Mouse (Mus musculus): ENCODE measurements around the gene Slc2a8. TPM values are rescaled to one million over a fixed set of nuclear protein-coding genes. Genes with fewer than 3 reads are reported as not detected.

The Slc2a8 gene
- polyA plus RNA-seq, 1 experiment: 55.0 TPM

DNA sequence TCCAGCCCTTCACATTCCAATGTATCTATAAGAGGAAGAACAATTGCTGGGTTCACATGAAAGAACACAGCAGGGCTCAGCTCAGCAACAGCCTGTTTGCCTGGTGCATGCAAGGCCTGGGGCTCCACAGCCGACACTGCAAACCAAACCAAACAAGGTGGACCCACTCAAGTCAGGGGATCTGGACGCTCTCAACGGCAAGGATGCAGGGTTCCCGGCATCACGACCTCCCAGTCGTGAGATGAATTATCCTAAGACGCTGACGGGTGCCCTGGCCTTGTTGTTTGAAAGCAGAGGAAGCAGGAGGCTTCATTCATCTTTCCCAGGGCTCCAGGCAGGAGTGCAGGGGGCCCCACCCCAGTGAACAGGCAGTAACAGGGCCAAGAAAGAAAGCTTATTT lies 4.0 kb upstream of the Slc2a8 start:
- Histone ChIP-seq H3K4me3 (replicated peaks; ENCODE audit: insufficient read depth, low read depth, low read length) (no peak overlapping the region), H3K27me3 (ENCODE audit: control insufficient read depth, insufficient read depth, low read length) (no peaks in the 10 kb centered on the region), H3K4me1 (ENCODE audit: control insufficient read depth, insufficient read depth, low read length) (peaks cover 6% of the 10 kb centered on the region), H3K27ac (ENCODE audit: insufficient read depth, low read length) (no peak overlapping the region)
- no peak for DNase-seq
- 67% methylated on average over 8 of the region's 8 CpGs for WGBS
- no peak for TF ChIP-seq POLR2A (IDR thresholded peaks at IDR 0.05; ENCODE audit: borderline replicate concordance, insufficient read depth, low read length)
- TF ChIP-seq CTCF (IDR thresholded peaks at IDR 0.05; ENCODE audit: borderline replicate concordance, insufficient read depth, low read depth, low read length): no peak

DNA sequence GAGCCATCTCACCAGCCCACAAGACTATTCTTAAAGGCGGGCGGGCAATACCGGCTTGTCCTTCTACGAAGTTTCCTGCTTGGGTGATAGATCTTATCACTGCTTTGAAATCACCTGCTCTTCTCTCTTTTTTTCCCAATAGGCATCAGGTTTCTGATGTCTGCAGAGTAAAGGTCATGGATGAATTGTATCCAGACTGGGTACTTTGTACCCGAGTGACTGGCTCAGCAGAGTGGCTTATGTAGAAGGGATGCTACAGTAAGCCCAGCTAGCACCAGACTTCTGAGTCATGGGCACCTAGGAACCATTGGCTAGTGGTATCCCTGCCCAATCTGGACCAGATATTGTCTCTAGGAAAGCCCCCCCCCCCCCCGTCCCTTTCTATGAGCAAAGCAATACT lies 1.7 kb upstream of the Slc2a8 start:
- whole genome bisulfite sequencing: 64% methylated on average over 6 of the region's 6 CpGs
- H3K27ac ChIP-seq (ENCODE audit: insufficient read depth, low read length): no peak overlapping the region
- H3K4me1 ChIP-seq (ENCODE audit: control insufficient read depth, insufficient read depth, low read length): peaks cover 13% of the 10 kb centered on the region
- no peaks in the 10 kb centered on the region for H3K27me3 ChIP-seq (ENCODE audit: control insufficient read depth, insufficient read depth, low read length)
- TF ChIP-seq POLR2A (IDR thresholded peaks at IDR 0.05; ENCODE audit: borderline replicate concordance, insufficient read depth, low read length) (no peak), CTCF (IDR thresholded peaks at IDR 0.05; ENCODE audit: borderline replicate concordance, insufficient read depth, low read depth, low read length) (no peak)
- no peak overlapping the region for H3K4me3 ChIP-seq (replicated peaks; ENCODE audit: insufficient read depth, low read depth, low read length)
- DNase-seq: no peak

DNA sequence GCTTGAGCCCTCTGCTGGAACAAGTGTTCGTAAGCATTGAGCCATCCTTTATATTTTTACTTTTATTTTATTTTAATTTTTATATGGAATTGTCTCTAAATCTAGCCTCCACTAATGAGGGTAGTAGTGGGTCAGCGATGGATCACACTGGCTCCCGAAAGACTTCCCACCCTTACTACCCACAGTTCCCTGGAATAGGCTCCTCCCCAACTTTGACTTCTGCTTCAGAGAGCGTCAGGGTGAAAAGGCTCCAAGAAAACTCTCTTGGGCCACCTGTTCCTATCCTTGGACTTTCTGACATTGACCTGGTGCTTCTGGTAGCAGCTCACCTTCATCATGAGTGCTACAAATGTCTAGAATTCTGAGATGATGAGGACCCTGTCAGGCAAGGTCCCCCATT lies 817 bp upstream of the Slc2a8 start:
- Histone ChIP-seq H3K4me1 (ENCODE audit: control insufficient read depth, insufficient read depth, low read length) (peaks cover 13% of the 10 kb centered on the region), H3K4me3 (replicated peaks; ENCODE audit: insufficient read depth, low read depth, low read length) (peak overlapping the region; percentile 79), H3K27me3 (ENCODE audit: control insufficient read depth, insufficient read depth, low read length) (no peaks in the 10 kb centered on the region), H3K27ac (ENCODE audit: insufficient read depth, low read length) (no peak overlapping the region)
- WGBS: under 1% methylated on average over 4 of the region's 4 CpGs
- TF ChIP-seq CTCF (IDR thresholded peaks at IDR 0.05; ENCODE audit: borderline replicate concordance, insufficient read depth, low read depth, low read length) (no peak), POLR2A (IDR thresholded peaks at IDR 0.05; ENCODE audit: borderline replicate concordance, insufficient read depth, low read length) (no peak)
- no peak for DNase-seq

DNA sequence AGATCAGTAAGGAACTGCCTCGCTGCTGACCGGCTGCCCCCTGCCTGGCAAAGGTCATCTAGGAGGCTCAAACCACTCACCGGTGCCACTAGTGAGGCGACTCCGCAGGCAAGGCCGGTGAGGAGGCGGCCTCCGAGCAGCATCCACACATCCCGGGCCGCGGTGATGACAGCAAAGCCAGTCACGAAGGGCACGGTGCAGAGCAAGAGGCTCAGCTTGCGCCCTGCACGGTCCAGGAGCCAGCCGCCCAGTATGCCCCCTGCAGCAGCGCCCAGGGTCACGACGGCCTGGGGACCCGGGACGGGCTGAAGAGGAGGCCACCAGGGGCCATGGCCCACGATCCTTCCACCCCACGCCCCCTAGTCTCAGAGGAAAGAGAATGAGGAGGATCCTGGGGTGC lies 602 bp downstream of the Slc2a8 start:
- H3K27ac ChIP-seq (ENCODE audit: insufficient read depth, low read length): peak overlapping the region; percentile 63; the same call in 1 of the 2 replicates
- WGBS: under 1% methylated on average over 23 of the region's 23 CpGs
- DNase-seq: peak; percentile 57 to 60
- H3K4me3 ChIP-seq (replicated peaks; ENCODE audit: insufficient read depth, low read depth, low read length): peak overlapping the region; percentile 79
- peaks cover 13% of the 10 kb centered on the region for H3K4me1 ChIP-seq (ENCODE audit: control insufficient read depth, insufficient read depth, low read length)
- TF ChIP-seq CTCF (IDR thresholded peaks at IDR 0.05; ENCODE audit: borderline replicate concordance, insufficient read depth, low read depth, low read length): no peak
- TF ChIP-seq POLR2A (IDR thresholded peaks at IDR 0.05; ENCODE audit: borderline replicate concordance, insufficient read depth, low read length): no peak
- H3K27me3 ChIP-seq (ENCODE audit: control insufficient read depth, insufficient read depth, low read length): no peaks in the 10 kb centered on the region

DNA sequence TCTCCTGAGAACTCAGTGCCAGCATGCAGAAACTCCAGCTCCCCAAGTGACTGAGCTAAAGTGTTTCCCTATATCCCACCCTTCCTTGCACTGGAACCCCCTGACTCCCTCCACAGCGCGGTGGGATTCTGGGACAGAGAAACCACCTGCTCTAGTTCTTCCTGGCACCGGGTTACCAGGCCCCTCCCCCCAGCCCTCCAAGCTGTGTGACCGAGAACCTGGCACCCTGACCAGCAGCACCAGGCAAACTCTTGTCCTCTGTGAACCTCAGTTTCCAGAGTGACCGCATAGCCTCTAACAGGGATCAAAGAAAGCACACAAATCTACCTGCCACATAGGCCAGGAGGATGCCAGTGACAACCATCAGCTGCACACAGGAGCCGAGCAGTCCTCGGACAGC lies 2.2 kb downstream of the Slc2a8 start:
- DNase-seq: peak in 1 of 2 experiments; percentile 25
- Histone ChIP-seq H3K4me3 (replicated peaks; ENCODE audit: insufficient read depth, low read depth, low read length) (no peak overlapping the region), H3K27me3 (ENCODE audit: control insufficient read depth, insufficient read depth, low read length) (no peaks in the 10 kb centered on the region), H3K27ac (ENCODE audit: insufficient read depth, low read length) (no peak overlapping the region), H3K4me1 (ENCODE audit: control insufficient read depth, insufficient read depth, low read length) (peaks cover 27% of the 10 kb centered on the region)
- TF ChIP-seq POLR2A (IDR thresholded peaks at IDR 0.05; ENCODE audit: borderline replicate concordance, insufficient read depth, low read length): no peak
- no peak for TF ChIP-seq CTCF (IDR thresholded peaks at IDR 0.05; ENCODE audit: borderline replicate concordance, insufficient read depth, low read depth, low read length)
- WGBS: 39% methylated on average over 7 of the region's 7 CpGs

DNA sequence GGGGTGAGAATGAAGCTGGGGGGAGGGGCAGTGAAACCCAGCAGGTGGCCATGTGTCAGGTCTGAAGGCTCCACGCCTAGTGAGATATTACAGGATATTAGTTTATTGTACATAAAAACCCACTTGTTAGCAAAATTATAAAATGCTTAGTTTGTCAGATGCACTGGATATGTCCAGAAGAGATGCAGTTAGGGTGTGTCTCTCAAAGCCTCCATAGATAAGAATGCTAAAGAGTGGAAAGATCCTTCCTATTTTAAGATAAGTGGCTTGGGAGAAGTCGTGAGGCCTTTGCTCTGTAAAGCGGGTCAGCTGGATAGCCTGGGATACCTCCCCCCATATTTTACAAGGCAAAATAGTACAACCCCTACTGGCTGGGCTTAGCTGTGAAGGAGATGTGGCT lies 3.2 kb downstream of the Slc2a8 start:
- 75% methylated on average over 3 of the region's 3 CpGs for WGBS
- H3K4me3 ChIP-seq (replicated peaks; ENCODE audit: insufficient read depth, low read depth, low read length): no peak overlapping the region
- TF ChIP-seq POLR2A (IDR thresholded peaks at IDR 0.05; ENCODE audit: borderline replicate concordance, insufficient read depth, low read length): no peak
- TF ChIP-seq CTCF (IDR thresholded peaks at IDR 0.05; ENCODE audit: borderline replicate concordance, insufficient read depth, low read depth, low read length): no peak
- H3K27ac ChIP-seq (ENCODE audit: insufficient read depth, low read length): no peak overlapping the region
- H3K4me1 ChIP-seq (ENCODE audit: control insufficient read depth, insufficient read depth, low read length): peaks cover 37% of the 10 kb centered on the region
- no peak for DNase-seq
- H3K27me3 ChIP-seq (ENCODE audit: control insufficient read depth, insufficient read depth, low read length): no peaks in the 10 kb centered on the region

DNA sequence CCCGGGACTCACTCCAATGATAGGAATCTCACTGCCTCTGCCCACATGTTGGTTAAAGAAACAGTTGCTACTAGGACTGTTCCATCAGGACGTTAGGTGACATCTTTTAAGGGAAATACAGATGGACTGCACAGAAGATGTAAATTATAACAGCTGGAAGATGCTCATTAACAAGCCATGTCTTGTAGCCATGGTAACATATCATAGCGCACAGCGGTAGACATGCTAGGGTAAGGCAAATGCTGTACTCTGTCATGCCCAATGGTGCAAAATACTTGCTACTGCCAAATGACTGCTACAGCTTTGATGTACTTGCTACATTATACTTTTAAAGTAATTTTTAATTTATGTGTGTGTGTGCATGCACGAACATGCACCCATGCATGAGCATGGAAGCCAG lies 4.8 kb downstream of the Slc2a8 start:
- Histone ChIP-seq H3K4me3 (replicated peaks; ENCODE audit: insufficient read depth, low read depth, low read length) (no peak overlapping the region), H3K27me3 (ENCODE audit: control insufficient read depth, insufficient read depth, low read length) (no peaks in the 10 kb centered on the region), H3K4me1 (ENCODE audit: control insufficient read depth, insufficient read depth, low read length) (peaks cover 36% of the 10 kb centered on the region), H3K27ac (ENCODE audit: insufficient read depth, low read length) (no peak overlapping the region)
- TF ChIP-seq POLR2A (IDR thresholded peaks at IDR 0.05; ENCODE audit: borderline replicate concordance, insufficient read depth, low read length) (no peak), CTCF (IDR thresholded peaks at IDR 0.05; ENCODE audit: borderline replicate concordance, insufficient read depth, low read depth, low read length) (no peak)
- WGBS: 73% methylated on average over 5 of the region's 5 CpGs
- no peak for DNase-seq

DNA sequence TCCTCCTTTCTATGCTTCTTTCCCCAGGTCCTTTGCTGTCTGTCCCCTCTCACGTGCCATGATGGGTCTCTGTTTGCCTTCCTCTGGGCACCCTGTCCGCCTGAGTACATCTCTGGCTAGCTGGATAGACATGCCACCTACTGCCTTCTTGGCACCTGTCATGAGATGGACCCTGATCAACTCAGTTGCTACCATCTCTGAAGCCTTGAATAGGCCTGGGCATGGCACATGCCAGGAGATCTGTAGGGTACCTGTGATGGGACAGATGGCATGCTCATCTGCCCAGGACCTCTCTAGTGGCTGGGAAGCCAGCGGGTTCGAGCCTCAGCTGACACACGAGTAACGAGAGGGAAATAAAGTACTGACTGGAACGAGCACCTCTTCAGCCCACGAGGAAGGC lies 7.7 kb downstream of the Slc2a8 start:
- Histone ChIP-seq H3K27ac (ENCODE audit: insufficient read depth, low read length) (no peak overlapping the region), H3K4me1 (ENCODE audit: control insufficient read depth, insufficient read depth, low read length) (peaks cover 25% of the 10 kb centered on the region), H3K27me3 (ENCODE audit: control insufficient read depth, insufficient read depth, low read length) (no peaks in the 10 kb centered on the region), H3K4me3 (replicated peaks; ENCODE audit: insufficient read depth, low read depth, low read length) (no peak overlapping the region)
- WGBS: 23% methylated on average over 8 of the region's 8 CpGs
- peak; percentile 34 to 45 for DNase-seq
- TF ChIP-seq CTCF (IDR thresholded peaks at IDR 0.05; ENCODE audit: borderline replicate concordance, insufficient read depth, low read depth, low read length) (no peak), POLR2A (IDR thresholded peaks at IDR 0.05; ENCODE audit: borderline replicate concordance, insufficient read depth, low read length) (no peak)

Data from cerebellum, adult 2 months (tissue).